Mouse (Mus musculus) lung, adult 18-20 months (tissue): ENCODE results near the gene Lima1.
"Not testable (repeated sequence)": the region's sequence is repeated elsewhere in the genome, so short reads cannot be mapped to it uniquely, and the experiment has no call there.

Source experiments
- DNase-seq, 2 experiments: peaks; one replicate each; pipeline ENCODE4 v3.0.0; 2022; ENCODE audit warnings: mixed read lengths in 2 of 2

Gene Lima1

GRCm38 (mm10) chr15:99834681-99835080 is 40.6 kb downstream of the Lima1 start:
- no peak for DNase-seq

GRCm38 (mm10) chr15:99833648-99834454 is 41.4 kb downstream of the Lima1 start:
- DNase-seq = no peak

DNA sequence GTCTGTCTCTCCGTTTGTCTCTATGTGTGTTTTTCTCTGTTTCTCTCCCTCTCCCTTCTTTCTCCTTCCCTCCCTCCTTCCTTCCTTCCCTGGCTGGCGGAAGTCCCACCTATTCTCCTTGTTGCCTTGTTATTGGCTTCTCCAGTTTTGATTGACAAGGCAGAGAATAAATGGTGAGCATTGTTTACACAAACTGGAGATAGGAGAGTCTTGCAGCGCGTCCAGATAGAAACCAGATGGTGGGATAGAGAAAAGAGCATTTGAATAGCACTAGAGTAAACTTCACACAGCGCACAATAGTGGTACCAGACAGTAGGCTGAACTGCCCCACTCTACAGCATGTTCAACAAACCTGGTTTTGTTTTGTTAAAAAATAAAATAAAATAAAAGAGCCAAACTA is 43.7 kb downstream of the Lima1 start:
- DNase-seq = no peak

DNA sequence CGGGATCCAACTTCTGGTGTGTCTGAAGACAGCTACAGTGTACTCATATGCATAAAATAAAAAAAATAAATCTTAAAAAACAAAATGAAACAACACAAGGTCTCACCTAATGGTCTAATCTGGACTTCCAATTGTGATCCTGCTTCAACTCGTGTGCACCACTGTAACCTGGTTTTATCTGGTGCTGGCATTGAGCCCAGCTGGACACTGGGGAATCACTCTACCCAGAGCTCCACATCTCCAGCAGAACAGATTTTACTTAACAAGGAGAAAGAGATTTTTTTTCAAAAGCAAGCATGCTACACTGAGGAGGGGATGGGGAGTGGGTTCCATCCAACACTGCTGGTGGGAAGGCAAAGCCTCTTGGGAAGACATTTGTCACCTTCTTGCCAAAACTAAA is 47.2 kb downstream of the Lima1 start:
- DNase-seq = no peak

DNA sequence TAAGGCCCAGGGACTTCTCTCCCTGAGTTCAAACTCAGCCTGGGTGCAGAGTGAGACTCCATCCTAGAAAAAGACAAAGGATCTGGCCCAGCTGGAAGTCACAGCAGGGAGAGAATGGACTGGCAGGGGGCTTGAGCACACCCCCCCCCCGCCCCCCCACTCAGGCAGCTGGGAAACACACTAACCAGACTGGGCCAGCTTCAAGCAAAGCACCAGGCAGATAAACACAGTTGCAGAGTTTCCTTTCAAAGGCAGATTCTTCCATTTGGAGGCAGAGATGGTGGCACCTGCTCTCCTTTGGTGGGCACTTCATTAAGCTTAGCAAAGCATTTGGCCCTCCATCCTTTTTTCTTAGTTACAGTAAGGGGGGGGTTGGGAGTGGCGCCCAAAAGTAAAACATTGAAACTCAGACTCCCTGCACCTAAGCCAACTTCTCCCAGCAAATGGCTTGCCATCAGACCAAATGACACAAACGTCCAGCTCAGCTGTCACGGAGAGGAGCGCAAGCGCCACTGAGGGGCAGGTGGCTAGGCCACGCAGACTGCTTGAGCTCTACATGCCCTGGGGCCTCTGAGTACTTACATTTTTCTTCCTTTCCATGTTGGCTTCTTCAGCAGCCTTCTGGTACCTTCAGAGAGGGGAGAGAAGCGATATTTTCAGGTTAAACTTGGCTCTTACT is 48.9 kb downstream of the Lima1 start:
- no peak for DNase-seq

DNA sequence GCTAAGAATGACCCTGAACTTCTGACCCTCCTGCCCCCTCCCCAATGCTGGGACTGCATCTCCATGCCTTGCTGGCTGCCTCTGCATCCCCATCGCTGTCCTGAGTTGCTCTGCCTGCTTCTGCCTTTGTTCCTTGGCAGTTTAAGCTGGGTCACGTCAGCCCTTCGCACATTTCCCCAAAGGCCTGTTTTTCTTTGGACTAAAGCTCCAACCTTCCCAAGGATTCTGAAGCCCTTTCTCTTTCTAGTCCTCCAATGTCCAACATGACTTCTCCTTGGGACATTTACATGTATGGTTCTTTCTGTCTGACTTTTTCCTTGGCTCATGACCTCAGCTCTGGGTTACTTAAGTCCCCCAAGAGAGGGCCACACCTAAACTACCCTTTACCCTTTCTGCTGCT is 50.0 kb downstream of the Lima1 start:
- DNase-seq = no peak

DNA sequence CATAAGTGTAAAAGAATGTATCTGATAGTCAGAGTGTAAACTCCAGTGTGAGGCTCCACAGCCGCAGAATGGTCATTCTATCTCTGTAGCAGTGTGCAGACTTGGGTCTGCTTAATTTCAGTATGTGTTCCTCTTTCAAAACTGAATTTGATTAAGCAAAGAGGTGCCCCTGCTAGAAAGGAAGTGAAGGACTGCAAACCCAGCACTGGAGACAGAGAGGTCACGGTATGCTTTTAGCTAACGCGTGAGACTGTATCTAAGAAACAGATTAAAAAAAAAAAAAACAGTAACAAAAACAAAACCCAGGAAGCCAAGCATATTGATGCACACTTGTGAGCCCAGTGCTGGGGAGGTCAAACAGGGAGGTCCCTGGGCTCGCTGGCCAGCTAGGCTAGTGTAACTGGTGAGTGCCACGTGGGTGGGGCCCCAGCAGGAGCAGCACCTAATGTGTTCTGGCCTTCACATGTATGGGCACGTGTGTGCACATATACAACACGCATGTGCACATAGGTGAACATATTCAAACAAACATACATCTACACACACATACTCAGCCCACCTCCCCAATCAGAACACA is 51.8 kb downstream of the Lima1 start:
- peak in 1 of 2 experiments; percentile 42 for DNase-seq

DNA sequence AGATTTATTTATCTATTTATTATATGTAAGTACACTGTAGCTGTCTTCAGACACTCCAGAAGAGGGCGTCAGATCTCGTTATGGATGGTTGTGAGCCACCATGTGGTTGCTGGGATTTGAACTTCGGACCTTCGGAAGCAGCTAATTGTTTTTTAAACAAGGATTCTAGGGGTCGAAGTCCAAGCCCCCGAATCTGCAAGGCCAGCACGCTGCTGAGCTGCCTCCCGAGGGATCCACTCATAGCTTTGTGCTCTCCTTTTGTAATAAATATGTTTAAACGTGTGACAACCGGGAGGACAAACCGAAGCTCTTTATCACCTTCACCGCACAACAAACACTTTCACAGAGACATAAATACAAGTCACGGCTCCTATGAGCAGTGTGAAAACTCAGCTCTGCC is 52.8 kb downstream of the Lima1 start:
- DNase-seq = not testable (repeated sequence)

GRCm38 (mm10) chr15:99819621-99820279 is 55.5 kb downstream of the Lima1 start:
- peak; percentile 54 to 59 for DNase-seq

GRCm38 (mm10) chr15:99819109-99819440 is 56.2 kb downstream of the Lima1 start:
- no peak for DNase-seq

GRCm38 (mm10) chr15:99818321-99819108 is 56.7 kb downstream of the Lima1 start:
- DNase-seq = peak; percentile 37 to 51

- no peak for DNase-seq
Measured at GRCm38 (mm10) chr15:99817343-99818235, 57.7 kb downstream of the Lima1 start.

DNA sequence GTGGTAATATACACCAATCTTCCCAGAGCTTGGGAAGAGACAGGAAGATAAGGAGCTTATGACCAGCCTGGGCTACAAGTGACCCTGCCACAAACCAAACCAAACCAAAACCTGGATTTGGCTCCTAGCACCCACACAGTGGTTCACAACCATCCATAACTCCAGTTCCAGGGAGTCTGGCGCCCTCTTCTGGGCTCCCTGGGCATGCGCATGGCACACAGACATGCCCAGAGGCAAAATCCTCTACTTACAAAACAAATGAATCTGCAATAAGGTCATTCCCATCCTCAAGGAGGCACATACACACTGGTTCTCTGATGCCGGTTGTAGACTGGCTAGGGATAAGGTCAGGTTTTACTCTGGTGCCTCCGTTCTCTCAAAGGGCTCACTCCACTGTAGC is 59.3 kb downstream of the Lima1 start:
- no peak for DNase-seq

DNA sequence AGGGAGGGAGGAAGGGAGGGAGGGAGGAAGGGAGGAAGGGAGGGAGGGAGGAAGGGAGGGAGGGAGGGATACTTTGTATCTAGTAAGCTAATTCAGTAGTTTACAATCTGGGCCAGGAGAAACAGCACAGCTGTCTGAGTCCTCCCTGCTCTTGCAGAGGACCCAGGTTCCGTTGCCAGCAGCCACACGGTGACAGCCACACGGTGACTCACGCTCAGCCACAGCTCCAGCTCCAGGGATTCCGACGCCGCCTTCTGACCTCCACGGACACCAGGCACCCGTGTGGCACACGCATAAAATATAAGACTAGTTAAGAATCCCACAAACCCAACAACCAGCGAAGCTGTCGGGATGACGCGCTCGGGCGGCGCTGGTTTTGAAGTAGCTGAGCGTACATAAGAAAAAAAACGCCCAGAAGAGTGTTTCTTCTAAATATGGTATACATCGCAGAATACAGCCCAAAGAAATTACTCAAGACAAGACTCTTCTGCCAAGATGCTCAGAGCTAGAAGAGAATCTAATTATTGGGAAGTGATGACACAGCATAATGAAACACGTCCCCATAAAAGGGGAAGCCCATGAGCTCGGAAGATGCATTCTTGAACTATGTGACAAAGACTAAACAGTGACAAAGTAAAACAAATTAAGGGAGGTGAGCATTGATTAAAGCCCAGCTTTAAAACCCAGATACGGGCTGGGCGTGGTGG is 60.5 kb downstream of the Lima1 start:
- DNase-seq = peak; percentile 28 to 41

GRCm38 (mm10) chr15:99813639-99814038 is 61.6 kb downstream of the Lima1 start:
- DNase-seq = no peak

DNA sequence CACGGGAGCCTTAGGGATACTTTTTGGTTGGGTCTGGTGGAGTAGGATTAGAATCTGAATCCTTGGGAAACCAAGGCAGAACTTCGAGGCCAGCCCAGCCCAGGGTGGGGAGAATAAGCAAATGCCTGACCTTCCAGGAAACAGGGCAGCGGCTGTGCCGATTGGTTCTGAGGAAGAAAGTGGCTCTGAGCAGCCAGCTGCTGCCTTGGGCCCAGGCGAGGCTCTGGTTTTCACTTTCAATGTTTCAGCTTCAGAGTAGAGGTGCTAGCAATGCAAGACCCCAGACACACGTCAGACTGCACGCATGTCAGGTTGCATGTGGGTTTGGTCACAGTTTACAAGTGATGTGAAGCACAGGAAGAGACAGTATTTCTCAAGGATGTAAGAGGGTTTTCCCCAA is 63.2 kb downstream of the Lima1 start:
- no peak for DNase-seq

GRCm38 (mm10) chr15:99807776-99808735 is 67.2 kb downstream of the Lima1 start:
- DNase-seq = peak in 1 of 2 experiments; percentile 32

- DNase-seq = no peak
Measured at GRCm38 (mm10) chr15:99806171-99806570, 69.1 kb downstream of the Lima1 start.

GRCm38 (mm10) chr15:99805673-99806072 is 69.6 kb downstream of the Lima1 start:
- no peak for DNase-seq

DNA sequence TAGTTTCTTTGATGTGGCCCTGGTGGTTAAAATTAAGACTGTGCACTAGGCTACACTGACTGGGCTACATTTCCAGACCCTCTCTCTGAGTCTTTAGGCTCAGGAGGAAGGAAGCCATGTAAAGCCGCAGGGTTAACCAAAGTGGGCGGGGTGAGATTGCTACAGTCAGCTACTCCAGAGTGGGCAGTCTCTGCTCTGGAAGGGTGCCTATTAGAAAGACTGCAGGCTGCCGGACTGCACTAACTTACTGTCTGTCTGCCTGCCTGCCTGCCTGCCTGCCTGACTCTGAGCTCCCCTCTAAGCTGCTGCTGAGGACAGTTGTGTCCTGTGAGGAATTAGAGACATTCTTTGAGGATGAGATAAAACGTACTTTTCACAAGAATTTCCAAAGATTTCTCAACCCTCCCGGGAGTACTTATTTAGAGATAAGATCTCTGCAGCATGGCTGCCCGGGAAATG is 72.0 kb downstream of the Lima1 start:
- DNase-seq = peak; percentile 57 to 58
